In the genomic region with DNA sequence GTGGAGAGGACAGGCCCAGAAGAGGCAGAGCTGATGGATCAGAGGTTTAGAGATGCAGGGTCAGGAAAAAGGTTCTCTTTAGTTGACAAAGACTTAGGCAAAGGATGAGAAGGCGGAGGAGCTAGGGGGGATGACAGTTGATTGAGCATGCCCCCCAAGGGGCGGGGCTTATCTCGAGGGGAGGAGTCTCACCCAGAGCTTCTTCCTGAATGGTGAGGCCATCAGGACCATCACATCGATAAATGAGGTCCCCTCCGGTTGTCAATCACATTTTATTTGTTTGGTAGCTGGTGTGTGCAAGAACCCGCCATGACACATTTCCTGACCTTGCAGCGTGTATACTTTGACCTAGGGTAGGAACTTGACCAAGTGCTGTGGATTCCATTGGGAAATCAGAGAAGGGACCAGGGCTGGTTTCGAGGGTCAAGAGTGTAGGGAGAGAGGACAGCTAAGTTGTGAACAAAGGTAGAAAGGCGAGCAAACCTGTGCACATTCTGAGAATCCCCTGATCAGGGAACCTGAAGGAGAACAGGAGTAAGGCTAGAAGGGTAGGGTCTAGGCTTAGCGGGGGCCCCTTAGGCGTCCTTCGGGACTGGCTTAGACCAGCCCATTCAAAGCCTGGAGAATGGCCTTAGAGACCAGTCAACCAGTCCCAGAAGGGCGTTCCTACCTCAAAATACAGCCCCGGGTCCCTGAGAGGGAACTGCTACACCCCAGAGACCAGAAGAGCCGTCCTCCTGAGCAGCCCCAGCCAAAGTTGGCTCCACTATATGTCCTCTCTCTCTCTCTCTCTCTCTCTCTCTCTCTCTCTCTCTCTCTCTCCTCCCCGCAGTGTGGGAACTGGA, we compare ENCODE assay signal across 9 mouse cellular contexts. TPM values are rescaled to one million over a fixed set of nuclear protein-coding genes. Genes with fewer than 3 reads are reported as not detected.
DNase-seq lines count a peak whose midpoint lies in the region; ATAC-seq lines count a peak whose summit lies in the region.
"Had no signal": no experiment of that assay in that cellular context is flagged by ENCODE, and none has a peak within 500 bp of the region (broad histone marks: within the 10 kb centered on the region; RNA-seq: fewer than 3 reads in every experiment).

No protein-coding gene starts in this region.

- H3K9me3 ChIP-seq in lung, embryonic 15.5 days = no peaks in the 10 kb centered on the region
- no peaks in the 10 kb centered on the region for H3K9me3 ChIP-seq in intestine, embryonic 14.5 days (ENCODE audit: control insufficient read depth, low read length)
- H3K9me3 ChIP-seq: heart, embryonic 10.5 days had no signal

- H3K27me3 ChIP-seq in lung, embryonic 15.5 days = no peaks in the 10 kb centered on the region; the same call in 1 of the 2 replicates
- no peaks in the 10 kb centered on the region for H3K27me3 ChIP-seq in intestine, embryonic 14.5 days (replicated peaks; ENCODE audit: control insufficient read depth, insufficient read depth, low read length)
- no peaks in the 10 kb centered on the region for H3K27me3 ChIP-seq in splenic B cell, adult 2 months (ENCODE audit: control insufficient read depth, insufficient read depth, low read length, poor library complexity, severe bottlenecking)

- H3K36me3 ChIP-seq in lung, embryonic 15.5 days = no peaks in the 10 kb centered on the region
- no peaks in the 10 kb centered on the region for H3K36me3 ChIP-seq in intestine, embryonic 14.5 days (ENCODE audit: control insufficient read depth, insufficient read depth, low read length)
- no peaks in the 10 kb centered on the region; the same call in 1 of the 2 replicates for H3K36me3 ChIP-seq in splenic B cell, adult 2 months (ENCODE audit: control insufficient read depth, insufficient read depth, low read length, poor library complexity, severe bottlenecking)
- H3K36me3 ChIP-seq: heart, embryonic 10.5 days had no signal

- peak; percentile 54 to 57 for DNase-seq in cerebellum, postnatal 10 days
- DNase-seq in cerebellum, postnatal 4 days (ENCODE audit: low spot score in 2 of 2) = no peak
- DNase-seq in lung, postnatal 25 days (ENCODE audit: low spot score) = no peak
- DNase-seq in intestine, embryonic 14.5 days (ENCODE audit: low spot score) = no peak
- DNase-seq in splenic B cell, adult 2 months (ENCODE audit: low read depth, low spot score) = peak; percentile 5
- no peak for DNase-seq in right cerebral cortex, postnatal 36 days (ENCODE audit: low spot score in 2 of 2)
- DNase-seq in gastrocnemius, adult 18-20 months (ENCODE audit: low spot score) = no peak

- no peak overlapping the region for H3K4me2 ChIP-seq in lung, embryonic 15.5 days
- H3K4me2 ChIP-seq in intestine, embryonic 14.5 days (ENCODE audit: low read length) = no peak overlapping the region

- ATAC-seq in lung, embryonic 15.5 days (ENCODE audit: borderline replicate concordance, extremely low read depth, low FRiP score, low TSS enrichment) = no peak
- ATAC-seq in intestine, embryonic 14.5 days (replicated peaks; ENCODE audit: low FRiP score, low TSS enrichment, low read depth) = no peak; the same call in 1 of the 2 replicates

- H3K27ac ChIP-seq in lung, embryonic 15.5 days = peak overlapping the region; percentile 11
- H3K27ac ChIP-seq in intestine, embryonic 14.5 days (ENCODE audit: low read depth) = peak overlapping the region; percentile 51; the same call in 1 of the 2 replicates

- H3K9ac ChIP-seq in lung, embryonic 15.5 days = no peak overlapping the region
- H3K9ac ChIP-seq in intestine, embryonic 14.5 days (ENCODE audit: low read length) = no peak overlapping the region

- peaks cover 31% of the 10 kb centered on the region for H3K4me1 ChIP-seq in lung, embryonic 15.5 days
- 0 out of 2 replicates have a peak, but pooled peaks cover 3% of the 10 kb centered on the region for H3K4me1 ChIP-seq in intestine, embryonic 14.5 days (replicated peaks; ENCODE audit: control insufficient read depth, insufficient read depth, low read length)

- 76% methylated on average over 16 of the region's 16 CpGs for WGBS in lung, embryonic 15.5 days
- WGBS in intestine, embryonic 14.5 days = 80% methylated on average over 16 of the region's 16 CpGs

- H3K4me3 ChIP-seq in lung, embryonic 15.5 days = no peak overlapping the region
- no peak overlapping the region for H3K4me3 ChIP-seq in intestine, embryonic 14.5 days (ENCODE audit: low read depth, low read length)

RNA-seq across cellular contexts. Expression of a gene that starts 20.3 kb away (rescaled TPM):
- polyA plus RNA-seq in lung, embryonic 15.5 days (2015; fragmentation: Nextera tagmentation; extraction: Ambion mirVana) = 3.8 and 4.3 TPM in 2 replicates
- polyA plus RNA-seq in intestine, embryonic 14.5 days (2014; fragmentation: Nextera tagmentation; extraction: Ambion mirVana) = 5.1 and 5.6 TPM in 2 replicates
- 1 to 10 TPM in 1 of 2 experiments, under 1 TPM in 1; 0.64 to 1.2 TPM for total RNA-seq in gastrocnemius, adult 18-20 months (2021)

Comparison
In these comparisons a context has a peak if more than half of its experiments do, and no peak if none do; other contexts are left out.
1. DNase-seq: peak in cerebellum, postnatal 10 days (2 of 2) and splenic B cell, adult 2 months (single experiment); none in cerebellum, postnatal 4 days (0 of 2), lung, postnatal 25 days (single experiment), intestine, embryonic 14.5 days (single experiment), right cerebral cortex, postnatal 36 days (0 of 2) and gastrocnemius, adult 18-20 months (single experiment).